Mouse (Mus musculus): ENCODE data around the gene Psmd6.

DNA sequence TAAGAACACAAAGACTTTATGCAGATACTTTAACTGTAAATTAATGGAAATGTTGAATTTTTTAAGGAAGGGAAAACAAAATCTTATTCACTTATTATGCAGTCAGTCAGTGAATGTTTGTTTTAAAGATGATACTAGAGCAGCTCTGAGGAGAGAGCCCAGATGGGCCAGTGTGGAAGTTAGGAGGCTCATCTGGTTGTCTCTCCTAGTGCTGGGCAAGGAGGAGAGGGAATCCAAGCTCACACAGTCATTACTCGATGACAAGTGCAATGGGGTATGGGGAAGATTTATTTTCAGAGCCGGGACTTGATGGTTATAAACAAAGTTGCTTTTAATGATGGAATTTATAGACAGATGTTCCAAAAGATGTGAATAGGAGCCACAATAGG is 15.9 kb downstream of the Psmd6 start:
- TF ChIP-seq CTCF (IDR thresholded peaks at IDR 0.05; ENCODE audit: low read depth, low read length) = no peak
- TF ChIP-seq GATA2 (IDR thresholded peaks at IDR 0.05; ENCODE audit: borderline replicate concordance, low read depth, low read length) = no peak
- TF ChIP-seq GATA1 (IDR thresholded peaks at IDR 0.05; ENCODE audit: borderline replicate concordance, low read length) = no peak
- TF ChIP-seq TAL1 (conservative IDR thresholded peaks at IDR 0.05; ENCODE audit: low read depth, low read length) = no peak
- TF ChIP-seq POLR2AphosphoS5 (IDR thresholded peaks at IDR 0.05; ENCODE audit: insufficient replicate concordance, low read depth, low read length) = no peak

Data from G1E (cell line).